Mouse (Mus musculus): ENCODE measurements at regions not wholly inside any gene's neighbourhood (a gene's known extent, or its start where the extent isn't known, plus 50 kb on each side); places are given as distances from the start of the nearest gene placed in this dataset.

DNA sequence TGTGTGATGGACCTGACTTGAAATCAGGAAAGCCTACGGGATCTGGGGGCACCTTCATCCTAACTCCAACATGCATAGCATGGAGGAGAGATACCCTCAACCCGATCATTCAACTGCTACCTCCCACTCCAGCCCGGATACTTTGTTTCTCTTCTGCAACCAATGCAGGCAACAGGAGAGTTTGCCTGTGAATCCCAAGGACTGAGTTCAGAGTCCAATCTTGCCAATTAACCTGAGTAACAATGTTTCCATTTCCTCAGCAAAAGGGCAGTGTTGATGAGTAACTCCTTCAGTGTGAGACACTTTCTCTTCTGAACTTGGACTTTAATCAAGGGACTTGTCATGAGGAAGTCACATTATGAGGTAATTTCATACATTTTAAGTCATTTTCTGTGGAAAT, 129.1 kb upstream of the Gdf10 start:
- in situ Hi-C loops (cut with MboI, MseI): no loop called here

DNA sequence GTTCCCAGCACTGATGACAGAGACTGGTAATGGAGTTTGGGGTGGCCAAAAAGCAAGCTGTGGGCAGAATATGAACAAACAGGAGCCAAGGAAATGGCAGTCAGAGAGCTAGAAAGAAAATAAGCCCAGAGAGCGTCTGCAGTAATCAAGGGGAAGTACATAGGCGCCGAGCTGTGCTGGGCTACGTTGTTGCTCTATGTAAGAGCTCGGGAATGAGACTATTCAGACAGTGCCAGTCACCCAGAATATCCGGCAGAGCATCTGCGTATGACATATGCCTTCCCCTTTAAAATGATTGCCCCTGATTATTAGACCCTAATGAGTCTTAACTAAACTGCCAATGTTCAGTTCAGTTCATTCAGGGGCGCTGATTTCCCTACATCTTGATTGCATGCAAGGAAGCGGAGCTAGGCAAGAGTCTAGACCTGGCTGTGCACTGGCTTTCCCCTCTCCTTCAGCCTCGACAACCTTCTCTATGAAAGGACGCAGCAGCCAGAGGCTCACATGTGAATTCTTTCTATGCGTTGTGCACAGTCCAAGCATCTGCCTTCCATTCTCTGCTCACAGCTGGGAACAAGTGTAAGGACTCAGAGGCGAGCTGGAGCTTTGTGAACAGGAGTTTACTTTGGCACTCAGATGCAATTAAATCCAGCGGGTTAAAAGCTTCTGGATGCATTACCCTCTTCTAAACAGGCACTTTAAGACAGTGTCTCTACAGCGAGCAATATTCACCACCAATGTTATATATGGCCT, 125.7 kb upstream of the Gdf10 start:
- in situ Hi-C loops (cut with MboI, MseI): no loop called here

GRCm38 (mm10) chr14:33804321-33804720, 119.1 kb upstream of the Gdf10 start:
- in situ Hi-C loops (cut with MboI, MseI): no loop called here

GRCm38 (mm10) chr14:33804721-33805120, 118.7 kb upstream of the Gdf10 start:
- in situ Hi-C loops (cut with MboI, MseI): no loop called here

- in situ Hi-C loops (cut with MboI, MseI): no loop called here
These were observed 116.2 kb upstream of the Gdf10 start for GRCm38 (mm10) chr14:33807196-33807595.

- in situ Hi-C loops (cut with MboI, MseI): no loop called here
These were observed 114.7 kb upstream of the Gdf10 start for GRCm38 (mm10) chr14:33808593-33809265.

- in situ Hi-C loops (cut with MboI, MseI): loop anchor here (10.0 kb wide), 1 partner anchor 1166 kb away; no protein-coding TSS in a partner anchor
These were observed 112.8 kb upstream of the Gdf10 start for GRCm38 (mm10) chr14:33810584-33810983.

DNA sequence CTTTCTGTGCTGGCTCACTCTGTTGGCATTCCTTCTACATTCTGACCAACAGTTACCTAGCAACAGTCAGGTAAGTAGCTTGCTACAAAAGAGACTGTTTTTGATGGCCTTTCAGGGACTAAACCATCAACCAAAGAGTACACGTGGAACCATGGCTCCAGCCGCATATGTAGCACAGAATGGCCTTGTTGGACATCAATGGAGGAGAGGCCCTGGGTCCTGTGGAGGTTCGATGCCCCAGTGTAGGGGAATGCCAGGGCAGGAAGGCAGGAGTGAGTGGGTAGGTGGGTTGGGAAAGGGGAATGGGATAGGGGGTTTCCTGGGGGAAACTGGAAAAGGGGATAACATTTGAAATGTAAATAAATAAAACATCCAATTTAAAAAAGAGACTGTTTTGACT, 112.1 kb upstream of the Gdf10 start:
- in situ Hi-C loops (cut with MboI, MseI): loop anchor here (10.0 kb wide), 1 partner anchor 1166 kb away; no protein-coding TSS in a partner anchor

- in situ Hi-C loops (cut with MboI, MseI): loop anchor here (10.0 kb wide), 1 partner anchor 1167 kb away; no protein-coding TSS in a partner anchor
These were observed 111.1 kb upstream of the Gdf10 start for GRCm38 (mm10) chr14:33812266-33812665.

- in situ Hi-C loops (cut with MboI, MseI): loop anchor here (10.0 kb wide), 1 partner anchor 1168 kb away; no protein-coding TSS in a partner anchor
These were observed 110.6 kb upstream of the Gdf10 start for GRCm38 (mm10) chr14:33812772-33813171.

- in situ Hi-C loops (cut with MboI, MseI): loop anchor here (10.0 kb wide), 1 partner anchor 1168 kb away; no protein-coding TSS in a partner anchor
These were observed 110.1 kb upstream of the Gdf10 start for GRCm38 (mm10) chr14:33813274-33813673.

DNA sequence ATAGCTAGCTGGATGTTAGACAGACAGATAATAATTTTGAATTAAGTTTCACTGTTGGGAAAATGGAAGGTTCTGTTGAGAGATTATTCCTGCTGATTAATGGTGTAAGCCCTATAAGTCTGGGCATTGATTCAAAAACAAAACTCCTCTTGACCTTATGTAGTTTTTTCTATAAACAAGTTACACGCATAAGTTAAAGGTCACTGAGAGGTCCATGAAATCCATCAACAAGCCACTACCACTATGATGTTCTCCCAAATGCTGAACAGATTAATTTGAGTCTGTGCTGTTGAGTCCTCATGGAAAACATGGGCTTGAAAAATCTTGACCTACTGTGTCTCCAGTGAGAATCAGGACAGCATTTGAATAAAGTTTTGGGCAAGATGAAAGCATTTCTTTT, 109.3 kb upstream of the Gdf10 start:
- in situ Hi-C loops (cut with MboI, MseI): loop anchor here (10.0 kb wide), 1 partner anchor 1169 kb away; no protein-coding TSS in a partner anchor

GRCm38 (mm10) chr14:33814599-33814998, 108.8 kb upstream of the Gdf10 start:
- in situ Hi-C loops (cut with MboI, MseI): loop anchor here (10.0 kb wide), 1 partner anchor 1170 kb away; no protein-coding TSS in a partner anchor

- in situ Hi-C loops (cut with MboI, MseI): no loop called here
These were observed 102.7 kb upstream of the Gdf10 start for GRCm38 (mm10) chr14:33820541-33821260.

DNA sequence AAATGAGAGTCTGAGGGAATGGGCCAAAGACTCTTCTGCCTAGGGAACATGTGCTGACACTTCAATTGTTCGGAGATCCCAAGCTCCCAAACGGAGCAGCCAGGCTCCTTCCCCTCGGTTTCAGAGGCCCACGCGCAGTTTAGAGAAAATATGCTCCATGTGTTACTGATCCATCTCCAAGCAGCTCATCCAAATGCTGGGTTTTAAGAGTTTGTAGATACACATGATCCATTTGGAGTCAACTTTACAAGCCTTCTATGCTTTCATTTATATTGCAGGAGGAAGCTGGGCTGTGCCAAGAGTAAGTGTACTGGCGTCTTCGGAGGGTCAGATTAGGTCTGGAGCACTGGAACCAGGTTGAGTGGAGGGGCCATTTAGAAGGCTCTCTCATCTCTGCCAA, 102.0 kb upstream of the Gdf10 start:
- in situ Hi-C loops (cut with MboI, MseI): no loop called here

- in situ Hi-C loops (cut with MboI, MseI): no loop called here
These were observed 98.9 kb upstream of the Gdf10 start for GRCm38 (mm10) chr14:33824421-33824874.

DNA sequence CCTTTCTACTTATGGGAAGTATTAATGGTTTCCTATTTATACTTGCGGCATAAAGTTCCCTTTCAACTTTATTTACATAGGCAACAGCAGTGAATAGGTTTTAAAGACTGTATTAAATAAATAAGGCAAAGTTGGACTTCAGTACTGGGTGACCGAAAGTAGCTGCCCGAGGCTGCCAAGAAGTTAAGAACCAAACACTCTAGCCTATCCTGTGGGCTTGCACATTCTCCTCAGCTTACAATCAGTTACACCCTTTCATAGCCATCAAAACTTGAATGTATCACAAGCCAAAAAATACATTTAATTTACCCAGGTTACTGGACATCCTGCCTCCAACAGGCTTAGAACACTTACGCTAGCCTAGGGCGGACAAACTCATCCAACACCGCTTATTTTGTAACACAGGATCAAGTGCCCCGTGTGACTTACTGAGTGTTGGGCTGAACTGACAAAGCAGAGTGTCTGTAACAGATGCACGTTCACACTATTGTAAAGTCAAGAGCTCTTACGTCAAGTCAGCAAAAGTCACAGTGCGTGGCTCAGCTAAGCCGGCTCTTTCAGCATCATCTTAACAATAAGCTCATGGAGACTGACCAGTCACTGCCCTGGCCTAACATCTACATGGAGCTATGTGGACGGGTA, 97.3 kb upstream of the Gdf10 start:
- in situ Hi-C loops (cut with MboI, MseI): no loop called here

GRCm38 (mm10) chr14:33832650-33833319, 90.6 kb upstream of the Gdf10 start:
- in situ Hi-C loops (cut with MboI, MseI): loop anchor here (10.0 kb wide), 1 partner anchor 108 kb away; no protein-coding TSS in a partner anchor

GRCm38 (mm10) chr14:33836341-33836740, 87.0 kb upstream of the Gdf10 start:
- in situ Hi-C loops (cut with MboI, MseI): loop anchor here (10.0 kb wide), 1 partner anchor 112 kb away; no protein-coding TSS in a partner anchor

- in situ Hi-C loops (cut with MboI, MseI): no loop called here
These were observed 81.6 kb upstream of the Gdf10 start for GRCm38 (mm10) chr14:33841821-33842220.

DNA sequence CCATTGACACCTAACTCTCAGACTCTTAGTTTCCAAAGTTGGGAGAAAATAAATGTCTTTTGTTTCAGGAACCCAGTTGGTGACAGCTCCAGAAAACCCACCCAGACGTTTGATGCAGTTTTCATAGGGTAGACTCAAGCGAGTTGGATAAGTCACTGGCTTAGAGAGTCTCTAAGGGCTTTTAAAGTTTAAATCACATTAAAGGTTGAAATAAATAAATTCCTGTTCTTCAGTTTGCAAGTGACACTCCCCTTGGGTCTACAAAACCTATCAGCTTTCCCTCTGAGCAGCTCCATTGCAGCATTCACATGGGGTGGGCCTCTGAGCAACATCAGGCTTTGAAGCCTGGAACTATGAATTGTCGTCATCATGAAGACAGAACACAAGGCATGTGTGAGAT, 69.9 kb upstream of the Gdf10 start:
- in situ Hi-C loops (cut with MboI, MseI): no loop called here

Measured in T-helper 2 cell (primary cell).